Mouse (Mus musculus) embryonic facial prominence, embryonic 15.5 days (tissue): Measurements from ENCODE around the gene Mdk. TPM values are rescaled to one million over a fixed set of nuclear protein-coding genes. Genes with fewer than 3 reads are reported as not detected.

Source experiments
- ATAC-seq: fragments of 200-750 bp; cut with Nextera tagmentation; 2 replicates; pipeline ENCODE4 v1.8.0; 2017; ENCODE audit warnings: low read depth, moderate TSS enrichment; ENCODE audit not compliant: insufficient number of reproducible peaks, low FRiP score, low TSS enrichment
- H3K27ac ChIP-seq: fragments of 300-500 bp; sonication (generic); replicated peaks from 2 replicates; pipeline ENCODE4 v1.5.1; 2015; ENCODE audit warnings: mild to moderate bottlenecking, inconsistent platforms
- H3K27me3 ChIP-seq: fragments of 300-500 bp; sonication (generic); 2 replicates; pipeline ENCODE4 v1.6.1; 2015; ENCODE audit warnings: inconsistent platforms
- H3K36me3 ChIP-seq: fragments of 300-500 bp; sonication (generic); 2 replicates; pipeline ENCODE4 v1.6.1; 2015; ENCODE audit warnings: mild to moderate bottlenecking, inconsistent platforms
- H3K4me1 ChIP-seq: fragments of 300-500 bp; sonication (generic); 2 replicates; pipeline ENCODE4 v1.6.1; 2015; ENCODE audit warnings: inconsistent platforms
- H3K4me2 ChIP-seq: fragments of 300-500 bp; sonication (generic); replicated peaks from 2 replicates; pipeline ENCODE4 v1.6.1; 2015; ENCODE audit warnings: mild to moderate bottlenecking, inconsistent platforms
- H3K4me3 ChIP-seq: fragments of 300-500 bp; sonication (generic); replicated peaks from 2 replicates; pipeline ENCODE4 v1.5.1; 2015; ENCODE audit warnings: mild to moderate bottlenecking, inconsistent platforms
- H3K9ac ChIP-seq: fragments of 300-500 bp; sonication (generic); 2 replicates; pipeline ENCODE4 v1.6.1; 2015; ENCODE audit warnings: inconsistent platforms
- H3K9me3 ChIP-seq: fragments of 300-500 bp; sonication (generic); replicated peaks from 2 replicates; pipeline ENCODE4 v1.6.1; 2016; ENCODE audit warnings: inconsistent platforms
- WGBS: fragments of 180-500 bp; shearing (Covaris S2); methylation state at CpG from one replicate; pipeline ENCODE4 v1.1.7; 2015; 5-methylcytosine and 5-hydroxymethylcytosine counted together
- microRNA-seq: library from miRNA; unstranded; fragments of <30 nt; microRNA quantifications from one replicate; pipeline ENCODE4, GENCODE M21; 2016; ENCODE audit warnings: borderline number of aligned reads
- polyA plus RNA-seq: library from polyadenylated mRNA; unstranded; fragments of >200 nt; fragmentation: Nextera tagmentation; extraction: Ambion mirVana; gene quantifications from 2 replicates; pipeline ENCODE4 v1.2.1, GENCODE M21; 2015

The Mdk gene
- polyA plus RNA-seq, 1 experiment from 2014 or later, result 898 TPM

GRCm38 (mm10) chr2:91902336-91902735, 29.8 kb downstream of the Mdk start:
- peaks cover 33% of the 10 kb centered on the region for H3K36me3 ChIP-seq
- H3K4me1 ChIP-seq, result 0 out of 2 replicates have a peak, but pooled peaks cover 8% of the 10 kb centered on the region
- H3K4me2 ChIP-seq, result no peak overlapping the region
- H3K4me3 ChIP-seq, result no peak overlapping the region
- no peak overlapping the region for H3K9ac ChIP-seq
- H3K27me3 ChIP-seq, result no peaks in the 10 kb centered on the region
- 74% methylated on average over 5 of the region's 5 CpGs for WGBS
- H3K27ac ChIP-seq, result no peak overlapping the region
- ATAC-seq, result no peak
- H3K9me3 ChIP-seq, result no peaks in the 10 kb centered on the region

GRCm38 (mm10) chr2:91900431-91900830, 31.7 kb downstream of the Mdk start:
- Histone ChIP-seq H3K4me3 (no peak overlapping the region), H3K27me3 (no peaks in the 10 kb centered on the region), H3K27ac (no peak overlapping the region), H3K9me3 (no peaks in the 10 kb centered on the region), H3K36me3 (peaks cover 28% of the 10 kb centered on the region), H3K4me2 (no peak overlapping the region), H3K9ac (no peak overlapping the region), H3K4me1 (0 out of 2 replicates have a peak, but pooled peaks cover 7% of the 10 kb centered on the region)
- 91% methylated on average over 8 of the region's 8 CpGs for WGBS
- no peak for ATAC-seq

DNA sequence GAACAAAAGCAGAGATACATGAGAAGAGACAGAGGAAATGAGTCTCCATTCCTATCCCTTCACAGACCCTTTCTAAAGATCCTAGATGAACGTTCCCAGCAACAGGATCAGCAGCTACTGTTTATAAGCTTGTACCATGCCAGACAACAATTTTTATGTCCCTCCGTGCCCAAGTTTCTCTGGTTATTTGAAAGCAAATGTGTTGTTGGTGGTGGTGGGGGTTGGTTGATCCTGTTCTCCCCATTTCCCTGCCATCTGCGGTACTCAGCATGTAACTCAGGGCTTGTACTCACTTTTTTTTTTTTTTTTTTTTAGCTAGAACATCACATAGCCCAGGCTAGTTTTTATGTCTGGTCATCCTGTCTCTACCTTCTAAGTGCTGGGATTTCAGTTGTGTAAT, 33.0 kb downstream of the Mdk start:
- ATAC-seq, result no peak
- Histone ChIP-seq H3K4me1 (no peaks in the 10 kb centered on the region), H3K9ac (no peak overlapping the region), H3K9me3 (no peaks in the 10 kb centered on the region), H3K27me3 (no peaks in the 10 kb centered on the region), H3K4me3 (no peak overlapping the region), H3K4me2 (no peak overlapping the region), H3K27ac (no peak overlapping the region), H3K36me3 (peaks cover 27% of the 10 kb centered on the region)
- WGBS, result 86% methylated on average over 3 of the region's 3 CpGs

DNA sequence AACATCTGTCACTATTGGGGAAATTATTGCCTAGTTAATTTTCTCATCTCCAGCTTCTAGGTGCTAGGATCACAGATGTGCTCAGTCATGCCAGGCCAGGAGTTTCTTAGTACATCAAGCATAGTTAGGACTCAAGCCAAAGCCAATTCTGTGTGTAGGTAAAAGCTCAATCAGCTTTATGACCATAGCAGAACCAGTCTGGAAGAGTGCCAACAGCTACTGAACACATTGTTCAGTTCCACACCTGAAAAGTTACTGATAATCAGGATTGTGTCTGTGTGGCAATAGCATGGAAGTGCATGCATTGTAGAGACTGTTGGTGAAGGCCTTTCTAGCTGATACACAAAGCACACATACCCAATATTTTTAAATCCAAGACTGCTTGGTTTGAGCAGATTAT, 34.1 kb downstream of the Mdk start:
- peaks cover 27% of the 10 kb centered on the region for H3K36me3 ChIP-seq
- H3K9me3 ChIP-seq, result no peaks in the 10 kb centered on the region
- H3K4me2 ChIP-seq, result no peak overlapping the region
- no peak overlapping the region for H3K4me3 ChIP-seq
- no peak overlapping the region for H3K27ac ChIP-seq
- no peaks in the 10 kb centered on the region for H3K4me1 ChIP-seq
- no peaks in the 10 kb centered on the region for H3K27me3 ChIP-seq
- no peak overlapping the region for H3K9ac ChIP-seq
- no peak for ATAC-seq

- Histone ChIP-seq H3K27me3 (no peaks in the 10 kb centered on the region), H3K27ac (no peak overlapping the region), H3K9ac (no peak overlapping the region), H3K9me3 (no peaks in the 10 kb centered on the region), H3K36me3 (peaks cover 12% of the 10 kb centered on the region; the same call in 1 of the 2 replicates), H3K4me2 (no peak overlapping the region), H3K4me3 (no peak overlapping the region), H3K4me1 (no peaks in the 10 kb centered on the region)
- ATAC-seq, result no peak
- WGBS, result 93% methylated on average over 3 of the region's 3 CpGs
Measured at GRCm38 (mm10) chr2:91895401-91895800, 36.7 kb downstream of the Mdk start.

- Histone ChIP-seq H3K4me2 (no peak overlapping the region), H3K36me3 (0 out of 2 replicates have a peak, but pooled peaks cover 9% of the 10 kb centered on the region), H3K9ac (no peak overlapping the region), H3K4me1 (no peaks in the 10 kb centered on the region), H3K4me3 (no peak overlapping the region), H3K27ac (no peak overlapping the region), H3K9me3 (no peaks in the 10 kb centered on the region), H3K27me3 (no peaks in the 10 kb centered on the region)
- no peak for ATAC-seq
- WGBS, result 86% methylated on average over 3 of the region's 3 CpGs
Measured at GRCm38 (mm10) chr2:91894716-91895115, 37.4 kb downstream of the Mdk start.

DNA sequence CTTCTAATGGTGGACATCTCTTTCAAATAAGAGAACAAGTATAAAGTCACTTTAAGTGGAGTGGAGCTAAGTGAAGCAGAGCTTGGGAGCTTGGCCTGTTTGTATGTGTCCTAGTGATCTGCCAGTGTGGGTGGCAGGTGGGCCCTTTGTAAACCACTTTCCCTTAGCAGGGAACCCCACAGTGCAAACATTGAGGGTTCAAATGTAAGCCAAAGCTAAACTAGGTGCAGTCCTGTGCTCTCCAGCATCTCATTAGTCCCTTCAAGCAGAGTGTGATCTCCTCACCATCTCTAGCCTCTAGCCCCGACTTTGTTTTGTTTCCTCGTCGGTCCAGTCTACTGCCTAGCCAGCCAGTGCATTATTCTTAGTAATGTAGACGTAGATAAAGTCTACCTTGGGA, 47.5 kb downstream of the Mdk start:
- Histone ChIP-seq H3K36me3 (peaks cover 22% of the 10 kb centered on the region), H3K4me1 (no peaks in the 10 kb centered on the region), H3K27ac (no peak overlapping the region), H3K27me3 (no peaks in the 10 kb centered on the region), H3K4me3 (no peak overlapping the region), H3K9me3 (no peaks in the 10 kb centered on the region), H3K4me2 (no peak overlapping the region), H3K9ac (no peak overlapping the region)
- 88% methylated on average over 4 of the region's 4 CpGs for WGBS
- ATAC-seq, result no peak

DNA sequence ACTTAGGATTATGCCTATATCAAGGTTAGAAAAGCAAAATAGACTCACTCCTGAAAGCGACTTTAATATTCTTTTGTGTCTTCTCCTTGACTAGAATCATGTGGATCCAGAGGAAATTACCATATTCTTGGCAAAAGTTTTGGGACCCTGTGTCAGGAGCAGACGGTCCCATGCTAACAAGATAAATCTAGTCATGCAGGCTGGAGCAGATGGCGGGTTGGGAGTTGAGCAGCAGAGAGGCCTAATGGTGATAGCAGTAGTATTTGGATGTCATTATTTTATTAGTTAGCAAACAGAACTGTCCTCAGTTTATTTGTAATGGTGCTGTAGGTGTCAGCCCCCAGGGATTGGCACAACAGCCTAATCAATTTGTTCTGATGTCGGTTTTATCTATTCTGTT, 48.1 kb downstream of the Mdk start:
- Histone ChIP-seq H3K36me3 (peaks cover 22% of the 10 kb centered on the region), H3K27ac (no peak overlapping the region), H3K4me3 (no peak overlapping the region), H3K4me2 (no peak overlapping the region), H3K9ac (no peak overlapping the region), H3K4me1 (no peaks in the 10 kb centered on the region), H3K9me3 (no peaks in the 10 kb centered on the region), H3K27me3 (no peaks in the 10 kb centered on the region)
- no peak for ATAC-seq
- WGBS, result 83% methylated on average over 4 of the region's 4 CpGs

Small RNAs within 50 kb of the gene (microRNA-seq; reads per million reads assigned to microRNA genes)
- not detected for gene Mir6999

Other genes starting within 250 kb of the Mdk start
- gene Atg13, start 221.7 kb downstream of the Mdk start, polyA plus RNA-seq, result 31.6 and 33.5 TPM in 2 replicates
- 19.3 and 25.4 TPM in 2 replicates for gene Harbi1, start 221.4 kb downstream of the Mdk start, polyA plus RNA-seq
- 17.3 and 18.1 TPM in 2 replicates for gene Ambra1, start 202.2 kb downstream of the Mdk start, polyA plus RNA-seq
- 0.25 and 0.49 TPM in 2 replicates for gene Chrm4, start 5.0 kb downstream of the Mdk start, polyA plus RNA-seq
- gene Gm9821, start 13.4 kb upstream of the Mdk start, polyA plus RNA-seq, result 0.67 and 0.79 TPM in 2 replicates
- 36.3 and 39.9 TPM in 2 replicates for gene Dgkz, start 43.6 kb upstream of the Mdk start, polyA plus RNA-seq
- 36.8 and 44.3 TPM in 2 replicates for gene Creb3l1, start 92.2 kb upstream of the Mdk start, polyA plus RNA-seq
- 36.1 and 37.6 TPM in 2 replicates for gene Phf21a, start 160.8 kb upstream of the Mdk start, polyA plus RNA-seq